Mouse (Mus musculus): ENCODE results near the gene Snx11.

DNA sequence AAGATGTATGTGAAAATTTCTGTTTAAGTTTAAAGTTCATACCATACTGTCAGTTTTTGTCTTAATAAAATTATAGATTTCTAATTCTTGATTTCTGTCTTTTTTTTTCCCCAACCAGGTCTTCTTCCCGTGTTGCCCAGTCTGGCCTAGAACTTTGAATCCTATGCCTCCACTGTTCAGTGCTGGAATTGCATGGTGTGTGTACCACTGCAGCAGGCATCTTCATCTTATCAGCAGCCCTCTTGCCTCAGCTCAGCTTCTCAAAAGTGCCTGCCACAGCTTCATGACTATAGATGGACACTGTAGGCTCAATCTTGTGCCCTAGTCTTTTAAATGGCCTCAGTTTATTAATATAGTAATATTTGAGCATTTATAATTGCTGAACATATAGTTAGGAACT, 30.7 kb upstream of the Snx11 start:
- TF ChIP-seq GATA1 (IDR thresholded peaks at IDR 0.05; ENCODE audit: borderline replicate concordance, low read length), result no peak
- no peak for TF ChIP-seq FLI1 (IDR thresholded peaks at IDR 0.05; ENCODE audit: low read length)
